Mouse (Mus musculus): ENCODE measurements around the gene Gnpda2. TPM values are rescaled to one million over a fixed set of nuclear protein-coding genes. Genes with fewer than 3 reads are reported as not detected.

Gene Gnpda2
- 11.6 TPM for total RNA-seq (2023)

DNA sequence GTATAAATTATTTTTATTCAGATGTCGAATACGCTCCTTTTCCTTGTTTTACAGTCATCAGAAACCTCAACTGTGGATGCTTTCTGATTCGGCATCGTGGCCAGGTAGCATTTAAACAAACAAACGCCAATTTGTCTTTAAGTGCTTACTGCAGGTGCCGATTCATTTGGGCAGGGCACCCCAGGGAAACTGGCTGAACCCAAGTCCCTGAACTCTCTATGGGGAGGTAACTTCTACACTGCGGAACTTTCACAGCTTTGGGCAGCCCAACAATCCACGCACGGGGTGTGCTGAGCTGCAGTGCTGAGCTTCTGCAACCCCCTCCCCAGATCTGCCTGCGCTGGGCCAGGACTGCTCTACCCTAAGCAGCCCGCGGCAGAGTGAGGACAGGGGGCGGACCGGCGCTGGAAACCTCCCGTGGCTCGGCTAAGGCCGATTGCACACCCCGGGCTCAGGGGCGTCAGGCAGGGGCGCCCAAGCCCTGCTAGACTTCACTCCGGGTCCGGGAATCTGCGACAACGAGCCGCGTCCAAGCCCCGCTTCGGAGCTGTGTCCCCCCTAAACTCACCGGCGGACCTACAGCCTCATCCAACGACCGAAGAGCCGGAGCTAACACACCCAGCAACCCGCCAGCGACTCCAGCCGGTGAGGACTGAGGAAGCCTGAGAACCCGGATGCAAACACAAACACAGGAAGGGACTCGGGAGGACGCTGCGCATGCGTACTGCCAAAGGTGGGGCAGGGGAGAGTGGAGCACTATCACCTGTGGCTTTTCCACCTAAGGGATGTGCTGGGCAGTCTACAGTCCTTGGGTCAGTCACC lies at the start of gene Gnpda2:
Gnpda2 (minus strand) TSS at position 701 of the 822 bp plus-strand sequence.

GRCm38 (mm10) chr5:69556628-69557403 lies 35.3 kb downstream of the Gnpda2 start, which contains the start of gene Guf1:
Gene Guf1 (plus strand): TSS chr5:69556923.

GRCm38 (mm10) chr5:69542489-69542888 lies 49.7 kb downstream of the Gnpda2 start, which contains the start of gene Yipf7:
Gene Yipf7 (minus strand): TSS chr5:69542648.

Other genes starting within 250 kb of the Gnpda2 start
- gene Yipf7, start 49.7 kb downstream of the Gnpda2 start, total RNA-seq (2023): not detected
- 16.5 TPM for gene Guf1, start 35.4 kb downstream of the Gnpda2 start, total RNA-seq (2023)

Data from CD4-positive naive resting alpha-beta T cell, adult 57 days (primary cell).